Mouse (Mus musculus) ES-Bruce4 (cell line): ENCODE results near the gene Zfp488. TPM values are rescaled to one million over a fixed set of nuclear protein-coding genes. Genes with fewer than 3 reads are reported as not detected.

ENCODE experiments used
- H3K27ac ChIP-seq: 2 replicates; pipeline ENCODE4 v1.5.1; 2012; ENCODE audit warnings: low read length, inconsistent platforms; ENCODE audit not compliant: insufficient read depth
- H3K27me3 ChIP-seq: 2 replicates; pipeline ENCODE4 v1.6.1; 2012; ENCODE audit warnings: mild to moderate bottlenecking, low read length, inconsistent platforms; ENCODE audit not compliant: control insufficient read depth, poor library complexity, insufficient read depth, severe bottlenecking
- H3K36me3 ChIP-seq: 2 replicates; pipeline ENCODE4 v1.6.1; 2012; ENCODE audit warnings: inconsistent platforms, mild to moderate bottlenecking, low read length, moderate library complexity; ENCODE audit not compliant: control insufficient read depth, poor library complexity, insufficient read depth, severe bottlenecking
- H3K4me1 ChIP-seq: one replicate; pipeline ENCODE4 v1.8.1; 2011; ENCODE audit warnings: low read length; ENCODE audit not compliant: control insufficient read depth, insufficient read depth
- H3K4me3 ChIP-seq: 2 replicates; pipeline ENCODE4 v1.5.1; 2011; ENCODE audit warnings: low read depth, mild to moderate bottlenecking, low read length
- H3K9ac ChIP-seq: 2 replicates; pipeline ENCODE4 v1.6.1; 2012; ENCODE audit warnings: low read depth, mild to moderate bottlenecking, inconsistent platforms; ENCODE audit not compliant: poor library complexity, severe bottlenecking
- H3K9me3 ChIP-seq: replicated peaks from 2 replicates; pipeline ENCODE4 v1.6.1; 2012; ENCODE audit warnings: mild to moderate bottlenecking, low read length, inconsistent platforms; ENCODE audit not compliant: control insufficient read depth, poor library complexity, insufficient read depth, severe bottlenecking
- CTCF ChIP-seq: IDR thresholded peaks from one replicate; pipeline ENCODE4 v1.8.1; 2011; ENCODE audit warnings: low read depth, low read length
- EP300 ChIP-seq: IDR thresholded peaks from 2 replicates; pipeline ENCODE4 v1.6.1; 2011; ENCODE audit warnings: low read depth, low read length; ENCODE audit not compliant: insufficient read depth
- POLR2A ChIP-seq: IDR thresholded peaks from one replicate; pipeline ENCODE4 v1.8.1; 2011; ENCODE audit warnings: low read length; ENCODE audit not compliant: insufficient read depth
- polyA plus RNA-seq: library from polyadenylated mRNA; stranded (reverse); fragments of >200 nt; gene quantifications from 2 replicates; pipeline ENCODE4 v1.2.4, GENCODE M21; 2011; ENCODE audit warnings: low read depth; ENCODE audit not compliant: missing spikeins, insufficient read depth, insufficient read length

The Zfp488 gene
- polyA plus RNA-seq, 1 experiment, result not detected

DNA sequence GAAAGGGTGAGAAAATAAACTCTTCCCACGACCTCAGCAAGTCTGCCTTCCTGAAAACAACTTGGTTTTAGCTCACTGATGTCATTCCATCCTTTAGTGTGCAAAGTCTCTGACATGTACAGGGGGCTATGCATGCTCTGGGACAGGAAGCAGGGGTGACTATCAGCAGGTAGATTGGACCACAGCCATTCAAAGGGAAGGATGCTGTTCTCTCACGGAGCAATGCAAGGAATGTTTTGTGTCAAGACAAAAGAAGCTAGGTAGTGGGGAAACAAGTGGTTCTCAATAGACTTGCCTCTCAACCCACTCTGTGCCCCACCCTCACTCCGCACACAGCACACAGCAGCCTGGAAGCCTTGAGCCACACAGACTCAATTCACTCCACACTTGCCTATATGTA, 10.6 kb upstream of the Zfp488 start:
- Histone ChIP-seq H3K27ac (no peak overlapping the region), H3K36me3 (no peaks in the 10 kb centered on the region), H3K4me3 (no peak overlapping the region), H3K9me3 (0 out of 2 replicates have a peak, but pooled peaks cover 2% of the 10 kb centered on the region), H3K27me3 (no peaks in the 10 kb centered on the region), H3K4me1 (no peaks in the 10 kb centered on the region), H3K9ac (no peak overlapping the region)
- TF ChIP-seq POLR2A (no peak), CTCF (no peak), EP300 (no peak)

DNA sequence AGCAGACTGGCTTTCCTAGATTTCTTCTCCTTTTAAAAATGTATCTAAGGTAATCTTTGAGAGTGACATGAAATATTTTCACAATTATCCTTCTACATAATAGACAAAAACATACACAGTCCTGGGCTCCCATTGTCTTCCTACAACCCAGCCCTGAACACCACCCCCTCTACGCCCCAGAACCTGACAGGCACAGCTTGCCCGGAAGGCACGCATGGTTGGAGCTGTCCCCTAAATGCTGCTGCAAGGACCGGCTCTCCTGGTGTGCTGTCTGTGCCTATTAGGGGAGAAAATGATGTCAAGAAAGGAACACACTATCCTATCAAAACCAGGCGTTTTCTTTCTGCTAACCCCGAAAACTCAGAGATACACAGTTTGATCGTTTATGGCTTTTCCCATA, 816 bp downstream of the Zfp488 start:
- Histone ChIP-seq H3K36me3 (no peaks in the 10 kb centered on the region), H3K4me1 (no peaks in the 10 kb centered on the region), H3K27ac (no peak overlapping the region), H3K27me3 (no peaks in the 10 kb centered on the region), H3K4me3 (no peak overlapping the region), H3K9me3 (no peaks in the 10 kb centered on the region), H3K9ac (no peak overlapping the region)
- TF ChIP-seq CTCF (no peak), POLR2A (no peak), EP300 (no peak)

- Histone ChIP-seq H3K9me3 (no peaks in the 10 kb centered on the region), H3K4me3 (no peak overlapping the region), H3K27me3 (no peaks in the 10 kb centered on the region), H3K27ac (no peak overlapping the region), H3K4me1 (no peaks in the 10 kb centered on the region), H3K9ac (no peak overlapping the region), H3K36me3 (no peaks in the 10 kb centered on the region)
- TF ChIP-seq CTCF (no peak), EP300 (no peak), POLR2A (no peak)
Measured at GRCm38 (mm10) chr14:33974752-33975151, 3.8 kb downstream of the Zfp488 start.

GRCm38 (mm10) chr14:33972679-33973078, 5.9 kb downstream of the Zfp488 start:
- no peaks in the 10 kb centered on the region for H3K27me3 ChIP-seq
- H3K36me3 ChIP-seq, result no peaks in the 10 kb centered on the region
- no peak overlapping the region for H3K4me3 ChIP-seq
- no peak overlapping the region for H3K9ac ChIP-seq
- peak; percentile 58 for TF ChIP-seq CTCF
- TF ChIP-seq EP300, result no peak
- no peaks in the 10 kb centered on the region for H3K4me1 ChIP-seq
- H3K9me3 ChIP-seq, result no peaks in the 10 kb centered on the region
- H3K27ac ChIP-seq, result no peak overlapping the region

GRCm38 (mm10) chr14:33965675-33966074, 12.9 kb downstream of the Zfp488 start:
- H3K9ac ChIP-seq, result no peak overlapping the region
- no peaks in the 10 kb centered on the region for H3K36me3 ChIP-seq
- TF ChIP-seq CTCF (peak; percentile 39), EP300 (no peak), POLR2A (no peak)
- H3K27ac ChIP-seq, result no peak overlapping the region
- no peaks in the 10 kb centered on the region; the same call in 1 of the 2 replicates for H3K27me3 ChIP-seq
- no peaks in the 10 kb centered on the region for H3K9me3 ChIP-seq
- 0 out of 2 replicates have a peak overlapping the region, but pooled peaks have one; percentile 2 for H3K4me3 ChIP-seq
- no peaks in the 10 kb centered on the region for H3K4me1 ChIP-seq

- no peak for TF ChIP-seq POLR2A
- TF ChIP-seq CTCF, result peak; percentile 71
- TF ChIP-seq EP300, result no peak
- Histone ChIP-seq H3K36me3 (no peaks in the 10 kb centered on the region), H3K4me3 (no peak overlapping the region), H3K4me1 (no peaks in the 10 kb centered on the region), H3K9ac (no peak overlapping the region), H3K9me3 (no peaks in the 10 kb centered on the region), H3K27me3 (no peaks in the 10 kb centered on the region), H3K27ac (no peak overlapping the region)
Measured at GRCm38 (mm10) chr14:33959341-33959740, 19.2 kb downstream of the Zfp488 start.
